Mouse (Mus musculus) intestine, embryonic 15.5 days (tissue): Measurements from ENCODE around the gene Enox1. TPM values are rescaled to one million over a fixed set of nuclear protein-coding genes. Genes with fewer than 3 reads are reported as not detected.

Experiments used
- ATAC-seq: fragments of 200-750 bp; cut with Nextera tagmentation; 2 replicates; pipeline ENCODE4 v1.8.0; 2017; ENCODE audit warnings: moderate TSS enrichment, moderate library complexity
- H3K27ac ChIP-seq: fragments of 300-500 bp; sonication (generic); 2 replicates; pipeline ENCODE4 v1.5.1; 2015; ENCODE audit warnings: mild to moderate bottlenecking, inconsistent platforms
- H3K27me3 ChIP-seq: fragments of 300-500 bp; sonication (generic); replicated peaks from 2 replicates; pipeline ENCODE4 v1.6.1; 2015; ENCODE audit warnings: inconsistent platforms
- H3K36me3 ChIP-seq: fragments of 300-500 bp; sonication (generic); 2 replicates; pipeline ENCODE4 v1.6.1; 2015; ENCODE audit warnings: inconsistent platforms
- H3K4me1 ChIP-seq: fragments of 300-500 bp; sonication (generic); replicated peaks from 2 replicates; pipeline ENCODE4 v1.6.1; 2015; ENCODE audit warnings: inconsistent platforms
- H3K4me2 ChIP-seq: fragments of 300-500 bp; sonication (generic); replicated peaks from 2 replicates; pipeline ENCODE4 v1.6.1; 2015; ENCODE audit warnings: mild to moderate bottlenecking, inconsistent platforms
- H3K4me3 ChIP-seq: fragments of 300-500 bp; sonication (generic); replicated peaks from 2 replicates; pipeline ENCODE4 v1.5.1; 2015; ENCODE audit warnings: inconsistent platforms
- H3K9ac ChIP-seq: fragments of 300-500 bp; sonication (generic); 2 replicates; pipeline ENCODE4 v1.6.1; 2015; ENCODE audit warnings: inconsistent platforms
- H3K9me3 ChIP-seq: fragments of 300-500 bp; sonication (generic); 2 replicates; pipeline ENCODE4 v1.6.1; 2016; ENCODE audit warnings: inconsistent platforms
- WGBS: fragments of 180-500 bp; shearing (Covaris S2); methylation state at CpG from one replicate; pipeline ENCODE4 v1.1.7; 2015; 5-methylcytosine and 5-hydroxymethylcytosine counted together
- polyA plus RNA-seq: library from polyadenylated mRNA; unstranded; fragments of >200 nt; fragmentation: Nextera tagmentation; extraction: Ambion mirVana; gene quantifications from 2 replicates; pipeline ENCODE4 v1.2.1, GENCODE M21; 2015

The Enox1 gene
- polyA plus RNA-seq, 1 experiment from 2014 or later, result 6.3 TPM

GRCm38 (mm10) chr14:77580106-77580936 is 423.8 kb downstream of the Enox1 start:
- WGBS, result 51% methylated on average over 14 of the region's 14 CpGs
- Histone ChIP-seq H3K27ac (no peak overlapping the region), H3K4me2 (no peak overlapping the region)

DNA sequence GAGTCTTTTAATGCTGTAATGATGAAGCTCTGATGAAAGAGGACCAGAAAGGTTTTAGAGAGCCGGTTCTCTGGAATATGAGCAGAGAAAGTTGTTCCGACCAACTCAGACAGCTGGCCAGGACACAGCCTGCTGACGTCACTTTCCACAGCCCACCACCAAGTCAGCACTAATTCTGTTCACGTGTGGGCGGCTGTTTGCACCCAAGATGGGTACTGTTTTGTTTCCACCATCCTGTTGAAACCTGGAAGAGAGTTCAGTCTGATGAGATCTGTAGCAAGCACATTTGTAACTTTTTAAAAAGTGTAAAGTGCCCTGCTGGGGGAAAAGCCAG is 424.3 kb downstream of the Enox1 start:
- Histone ChIP-seq H3K27ac (no peak overlapping the region), H3K27me3 (no peaks in the 10 kb centered on the region), H3K36me3 (no peaks in the 10 kb centered on the region), H3K4me3 (no peak overlapping the region), H3K9me3 (no peaks in the 10 kb centered on the region), H3K4me1 (peaks cover 8% of the 10 kb centered on the region), H3K4me2 (no peak overlapping the region), H3K9ac (no peak overlapping the region)
- no peak for ATAC-seq
- WGBS, result 48% methylated on average over 5 of the region's 5 CpGs

More at GRCm38 (mm10) chr14:77580106-77580936, 423.8 kb downstream of the Enox1 start:
- Histone ChIP-seq H3K4me3 (no peak overlapping the region), H3K9me3 (no peaks in the 10 kb centered on the region), H3K36me3 (no peaks in the 10 kb centered on the region), H3K27me3 (no peaks in the 10 kb centered on the region), H3K4me1 (peaks cover 8% of the 10 kb centered on the region), H3K9ac (no peak overlapping the region)
- no peak for ATAC-seq

DNA sequence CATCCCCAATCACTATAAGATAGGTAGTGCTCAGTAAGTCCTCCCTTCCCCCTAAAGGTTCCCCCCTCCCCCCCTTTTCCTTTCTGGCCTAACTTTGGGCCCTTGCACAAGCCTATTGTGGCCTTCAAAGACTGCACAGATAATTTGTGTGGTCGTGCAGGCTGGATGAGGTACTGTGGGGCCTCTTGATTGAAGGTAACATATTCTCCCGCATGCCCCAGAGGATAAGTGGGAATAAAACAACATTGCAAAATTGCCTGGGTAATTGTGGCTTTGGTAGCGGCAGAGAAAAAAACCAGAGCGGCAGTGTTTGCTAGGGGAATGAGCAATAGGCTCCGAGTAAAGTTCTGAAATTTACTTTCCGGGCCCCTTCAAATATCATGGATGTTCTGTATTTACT is 425.1 kb downstream of the Enox1 start:
- no peaks in the 10 kb centered on the region for H3K36me3 ChIP-seq
- H3K9ac ChIP-seq, result no peak overlapping the region
- H3K9me3 ChIP-seq, result no peaks in the 10 kb centered on the region
- H3K27ac ChIP-seq, result no peak overlapping the region
- no peak overlapping the region for H3K4me2 ChIP-seq
- ATAC-seq, result no peak
- WGBS, result 72% methylated on average over 6 of the region's 6 CpGs
- peaks cover 8% of the 10 kb centered on the region for H3K4me1 ChIP-seq
- H3K4me3 ChIP-seq, result no peak overlapping the region
- no peaks in the 10 kb centered on the region for H3K27me3 ChIP-seq

DNA sequence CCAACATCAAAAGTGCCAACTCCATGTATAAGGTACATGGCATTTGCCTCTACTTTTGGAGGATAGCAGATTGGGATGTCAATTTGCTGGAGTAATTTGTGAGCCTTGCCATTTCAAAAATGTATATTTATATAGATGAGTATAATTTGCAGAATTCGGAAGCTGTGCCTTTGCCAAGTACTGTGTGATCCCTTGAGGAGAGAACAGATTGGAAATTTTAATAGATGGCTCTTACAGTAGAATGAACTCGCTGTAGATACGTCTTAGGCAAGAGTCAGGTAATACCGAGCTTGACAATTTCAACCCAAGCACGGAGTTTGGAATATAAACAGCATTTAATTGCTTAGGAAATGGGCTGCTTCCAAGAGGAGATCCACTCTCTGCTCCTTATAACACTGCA is 427.9 kb downstream of the Enox1 start:
- no peak overlapping the region for H3K4me3 ChIP-seq
- WGBS, result 69% methylated on average over 5 of the region's 5 CpGs
- H3K36me3 ChIP-seq, result no peaks in the 10 kb centered on the region
- H3K4me2 ChIP-seq, result no peak overlapping the region
- no peaks in the 10 kb centered on the region for H3K27me3 ChIP-seq
- no peak overlapping the region for H3K27ac ChIP-seq
- no peaks in the 10 kb centered on the region for H3K9me3 ChIP-seq
- H3K4me1 ChIP-seq, result peaks cover 8% of the 10 kb centered on the region
- ATAC-seq, result no peak
- H3K9ac ChIP-seq, result no peak overlapping the region

GRCm38 (mm10) chr14:77585031-77585800 is 428.7 kb downstream of the Enox1 start:
- Histone ChIP-seq H3K9ac (no peak overlapping the region), H3K4me3 (no peak overlapping the region), H3K9me3 (no peaks in the 10 kb centered on the region), H3K4me2 (no peak overlapping the region), H3K27me3 (no peaks in the 10 kb centered on the region), H3K4me1 (peaks cover 8% of the 10 kb centered on the region), H3K36me3 (no peaks in the 10 kb centered on the region), H3K27ac (no peak overlapping the region)
- WGBS, result 69% methylated on average over 11 of the region's 11 CpGs
- no peak for ATAC-seq

DNA sequence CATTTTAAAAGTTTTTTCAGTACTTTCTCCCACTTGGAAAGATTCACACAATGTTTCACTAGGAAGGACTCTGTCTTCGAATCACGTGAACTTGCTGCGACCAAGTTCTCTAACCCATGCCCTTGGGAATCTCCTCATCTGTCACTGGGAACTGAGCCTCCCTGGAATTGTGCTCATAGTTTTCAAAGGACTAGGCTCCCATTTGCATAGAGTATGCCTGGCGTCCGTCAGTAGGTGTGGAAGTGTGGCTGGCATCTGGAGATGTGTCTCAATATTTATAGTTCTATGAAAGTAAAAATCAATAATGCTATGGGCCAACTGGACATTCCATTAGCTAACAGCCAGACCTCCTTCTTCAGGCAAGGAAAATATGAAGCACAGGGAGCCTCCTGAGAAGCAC is 429.5 kb downstream of the Enox1 start:
- no peak overlapping the region for H3K4me3 ChIP-seq
- ATAC-seq, result no peak
- WGBS, result 59% methylated on average over 5 of the region's 5 CpGs

GRCm38 (mm10) chr14:77587182-77587581 is 430.6 kb downstream of the Enox1 start:
- Histone ChIP-seq H3K9ac (no peak overlapping the region), H3K36me3 (no peaks in the 10 kb centered on the region), H3K27me3 (no peaks in the 10 kb centered on the region), H3K27ac (no peak overlapping the region), H3K4me2 (no peak overlapping the region), H3K4me1 (no peaks in the 10 kb centered on the region), H3K9me3 (no peaks in the 10 kb centered on the region), H3K4me3 (no peak overlapping the region)
- no peak for ATAC-seq
- 41% methylated on average over 5 of the region's 5 CpGs for WGBS

More for the DNA sequence above, 429.5 kb downstream of the Enox1 start:
- Histone ChIP-seq H3K4me1 (peaks cover 1% of the 10 kb centered on the region; the same call in 1 of the 2 replicates), H3K27ac (no peak overlapping the region), H3K36me3 (no peaks in the 10 kb centered on the region), H3K27me3 (no peaks in the 10 kb centered on the region), H3K4me2 (no peak overlapping the region), H3K9ac (no peak overlapping the region), H3K9me3 (no peaks in the 10 kb centered on the region)

DNA sequence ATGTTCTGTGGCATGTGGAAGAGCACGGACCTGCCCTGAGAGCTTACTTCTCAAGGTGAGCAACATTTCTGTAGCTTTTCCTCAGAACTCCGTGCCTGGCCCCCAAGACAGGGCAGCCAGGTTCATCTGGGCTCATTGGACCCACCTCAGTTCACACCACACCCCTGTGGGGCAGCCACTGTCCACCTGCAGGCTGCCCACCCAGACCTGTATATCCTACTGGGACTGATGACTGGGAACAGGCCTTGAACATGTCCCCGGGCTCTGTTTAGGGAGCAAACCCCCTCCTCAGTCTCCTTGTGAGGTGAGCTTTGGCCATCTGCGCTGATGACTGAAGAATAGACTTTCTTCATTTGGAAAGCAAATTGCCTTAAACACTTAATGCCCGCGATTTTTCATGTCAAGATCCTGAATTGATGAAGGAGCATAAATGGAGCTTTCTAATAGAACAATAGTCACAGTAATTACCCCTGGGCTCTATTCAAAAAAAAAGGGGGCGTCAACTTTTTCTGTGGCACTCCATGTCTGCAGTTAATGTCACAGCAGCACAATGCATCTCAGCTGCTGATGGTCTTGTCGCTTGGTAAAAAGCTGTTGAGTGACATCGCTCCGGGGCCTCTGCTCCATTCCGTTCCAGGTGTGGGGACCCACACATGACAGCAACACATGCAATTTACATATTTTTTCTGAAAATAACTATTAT is 436.7 kb downstream of the Enox1 start:
- H3K27ac ChIP-seq, result no peak overlapping the region
- no peaks in the 10 kb centered on the region for H3K36me3 ChIP-seq
- no peaks in the 10 kb centered on the region for H3K9me3 ChIP-seq
- no peak overlapping the region for H3K4me2 ChIP-seq
- H3K4me1 ChIP-seq, result no peaks in the 10 kb centered on the region
- 89% methylated on average over 11 of the region's 11 CpGs for WGBS
- H3K27me3 ChIP-seq, result no peaks in the 10 kb centered on the region
- H3K4me3 ChIP-seq, result no peak overlapping the region
- no peak overlapping the region for H3K9ac ChIP-seq
- ATAC-seq, result no peak

DNA sequence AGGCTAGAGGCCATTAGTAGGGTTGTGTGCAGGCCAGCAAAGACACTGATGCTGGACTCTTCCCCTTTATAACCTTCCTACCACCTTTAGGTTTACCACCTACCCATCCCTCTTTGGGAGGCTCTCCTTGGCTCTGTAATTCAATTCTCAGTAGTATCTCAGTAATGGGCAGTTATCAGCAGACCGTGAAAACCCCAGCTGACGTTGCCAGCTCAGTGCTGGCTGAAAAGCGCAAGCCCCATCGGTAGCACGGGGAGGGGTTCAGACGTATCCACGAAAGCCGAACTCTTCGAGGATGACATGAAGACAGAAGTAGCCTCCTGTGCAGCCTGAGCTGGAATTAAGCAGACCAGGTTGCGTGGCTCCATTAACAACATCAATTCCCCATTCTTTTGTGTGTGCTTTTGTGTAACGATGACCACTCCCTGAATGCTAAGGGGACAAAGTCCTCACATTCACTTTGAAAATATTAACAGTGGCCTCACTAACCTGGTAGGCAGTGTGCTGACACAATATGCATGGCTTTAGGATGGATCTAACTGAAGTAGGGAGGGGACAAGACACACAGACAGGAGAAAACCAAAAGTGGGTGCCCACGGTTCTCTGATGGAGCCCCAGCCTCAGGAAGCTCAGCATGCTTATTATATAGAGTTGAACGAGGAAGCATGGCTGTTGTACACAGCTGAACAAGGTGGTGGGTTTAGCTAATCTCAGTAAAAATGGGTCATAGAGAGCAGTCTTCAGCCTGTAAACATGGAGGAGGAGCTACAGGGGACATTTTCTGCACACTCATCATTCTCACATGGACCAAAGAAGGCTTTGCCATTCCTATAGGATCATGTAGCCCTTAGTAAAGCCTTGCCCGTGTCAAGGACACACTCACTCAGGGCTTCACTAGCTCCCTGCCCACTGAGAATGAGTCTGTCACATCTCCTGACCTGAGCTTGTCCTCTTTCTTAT is 439.9 kb downstream of the Enox1 start:
- no peak overlapping the region for H3K4me3 ChIP-seq
- H3K4me1 ChIP-seq, result no peaks in the 10 kb centered on the region
- H3K27me3 ChIP-seq, result no peaks in the 10 kb centered on the region
- no peak overlapping the region for H3K27ac ChIP-seq
- H3K9me3 ChIP-seq, result no peaks in the 10 kb centered on the region
- no peak overlapping the region for H3K9ac ChIP-seq
- H3K4me2 ChIP-seq, result no peak overlapping the region
- H3K36me3 ChIP-seq, result no peaks in the 10 kb centered on the region
- peak; percentile 72 for ATAC-seq
- 83% methylated on average over 14 of the region's 14 CpGs for WGBS

GRCm38 (mm10) chr14:77599016-77599704 is 442.6 kb downstream of the Enox1 start:
- Histone ChIP-seq H3K4me2 (no peak overlapping the region), H3K9ac (no peak overlapping the region), H3K9me3 (no peaks in the 10 kb centered on the region), H3K36me3 (no peaks in the 10 kb centered on the region), H3K27ac (no peak overlapping the region), H3K27me3 (no peaks in the 10 kb centered on the region), H3K4me3 (no peak overlapping the region), H3K4me1 (no peaks in the 10 kb centered on the region)
- 56% methylated on average over 14 of the region's 14 CpGs for WGBS
- no peak for ATAC-seq

GRCm38 (mm10) chr14:77600773-77601172 is 444.2 kb downstream of the Enox1 start:
- no peaks in the 10 kb centered on the region for H3K9me3 ChIP-seq
- H3K4me3 ChIP-seq, result no peak overlapping the region
- no peaks in the 10 kb centered on the region for H3K27me3 ChIP-seq
- no peaks in the 10 kb centered on the region for H3K4me1 ChIP-seq
- no peak overlapping the region for H3K27ac ChIP-seq
- no peaks in the 10 kb centered on the region for H3K36me3 ChIP-seq
- no peak overlapping the region for H3K4me2 ChIP-seq
- 90% methylated on average over 1 of the region's 1 CpGs for WGBS
- ATAC-seq, result no peak
- H3K9ac ChIP-seq, result no peak overlapping the region
